Mouse (Mus musculus): ENCODE results near the gene Cfap43. TPM values are rescaled to one million over a fixed set of nuclear protein-coding genes. Genes with fewer than 3 reads are reported as not detected.

Cfap43 gene
- polyA plus RNA-seq, 1 experiment from 2014 or later: 0.54 TPM

DNA sequence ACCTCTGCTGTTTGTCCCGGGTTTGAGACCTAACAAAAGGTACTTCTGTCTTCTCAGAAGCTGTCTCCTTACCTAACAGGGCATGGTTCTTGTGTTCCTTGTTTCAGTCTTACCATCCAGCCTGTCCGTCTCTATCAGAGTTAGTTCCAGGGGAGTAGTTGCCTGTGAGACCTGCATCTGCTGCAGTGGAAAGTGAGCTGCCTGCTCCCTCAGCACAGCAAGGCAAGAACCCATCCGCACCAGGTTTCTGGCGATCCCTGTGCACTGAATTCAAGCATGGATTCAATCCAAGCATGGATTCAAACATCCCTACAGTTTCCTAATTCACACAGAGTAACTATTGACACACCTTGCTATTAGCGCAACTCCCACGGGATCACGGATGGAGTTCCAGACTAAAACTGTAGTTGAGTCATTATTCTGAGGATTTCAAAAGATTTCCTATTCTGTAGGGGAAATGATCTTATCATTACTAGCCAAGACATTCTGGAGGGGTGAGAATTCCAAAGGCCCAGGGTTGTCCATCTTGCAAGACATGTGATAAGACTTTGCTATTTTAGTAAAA lies 48.9 kb downstream of the Cfap43 start:
- Histone ChIP-seq H3K9me3 (ENCODE audit: control insufficient read depth, low read length) (no peaks in the 10 kb centered on the region), H3K4me3 (ENCODE audit: low read depth, low read length) (no peak overlapping the region), H3K27ac (ENCODE audit: low read depth, low read length) (no peak overlapping the region), H3K27me3 (ENCODE audit: control insufficient read depth, insufficient read depth, low read length) (no peaks in the 10 kb centered on the region), H3K4me2 (replicated peaks; ENCODE audit: low read depth, low read length) (no peak overlapping the region), H3K4me1 (replicated peaks; ENCODE audit: control insufficient read depth, insufficient read depth, low read length) (no peaks in the 10 kb centered on the region), H3K36me3 (ENCODE audit: control insufficient read depth, insufficient read depth, low read length) (no peaks in the 10 kb centered on the region), H3K9ac (ENCODE audit: low read depth, low read length) (no peak overlapping the region)
- ATAC-seq (ENCODE audit: low FRiP score): no peak
- no peak for DNase-seq (ENCODE audit: low spot score)
- WGBS: 81% methylated on average over 7 of the region's 7 CpGs

DNA sequence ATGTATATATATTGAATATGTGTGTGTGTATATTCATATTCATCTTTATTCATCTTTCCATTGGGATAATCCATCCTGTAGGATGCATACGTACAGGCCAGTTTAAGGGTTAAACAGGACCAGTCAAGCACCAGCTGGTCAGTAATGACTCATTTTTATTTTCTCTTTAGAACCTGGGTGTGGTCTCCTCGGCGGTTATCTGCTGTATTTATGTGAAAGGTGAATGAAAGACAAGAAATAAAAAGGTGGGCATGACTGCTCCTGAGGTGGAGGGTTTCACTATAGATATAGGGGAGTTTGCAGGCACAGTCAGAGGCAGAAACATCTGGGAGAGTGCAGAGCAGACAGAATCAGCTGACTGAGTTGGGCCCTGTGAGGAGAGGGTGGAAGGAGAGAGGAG lies 49.6 kb downstream of the Cfap43 start:
- no peak for ATAC-seq (ENCODE audit: low FRiP score)
- DNase-seq (ENCODE audit: low spot score): no peak
- no peaks in the 10 kb centered on the region for H3K36me3 ChIP-seq (ENCODE audit: control insufficient read depth, insufficient read depth, low read length)
- no peak overlapping the region for H3K4me3 ChIP-seq (ENCODE audit: low read depth, low read length)
- no peaks in the 10 kb centered on the region for H3K27me3 ChIP-seq (ENCODE audit: control insufficient read depth, insufficient read depth, low read length)
- no peaks in the 10 kb centered on the region for H3K9me3 ChIP-seq (ENCODE audit: control insufficient read depth, low read length)
- H3K27ac ChIP-seq (ENCODE audit: low read depth, low read length): no peak overlapping the region
- H3K9ac ChIP-seq (ENCODE audit: low read depth, low read length): no peak overlapping the region
- 82% methylated on average over 3 of the region's 3 CpGs for WGBS
- no peak overlapping the region for H3K4me2 ChIP-seq (replicated peaks; ENCODE audit: low read depth, low read length)
- H3K4me1 ChIP-seq (replicated peaks; ENCODE audit: control insufficient read depth, insufficient read depth, low read length): no peaks in the 10 kb centered on the region

DNA sequence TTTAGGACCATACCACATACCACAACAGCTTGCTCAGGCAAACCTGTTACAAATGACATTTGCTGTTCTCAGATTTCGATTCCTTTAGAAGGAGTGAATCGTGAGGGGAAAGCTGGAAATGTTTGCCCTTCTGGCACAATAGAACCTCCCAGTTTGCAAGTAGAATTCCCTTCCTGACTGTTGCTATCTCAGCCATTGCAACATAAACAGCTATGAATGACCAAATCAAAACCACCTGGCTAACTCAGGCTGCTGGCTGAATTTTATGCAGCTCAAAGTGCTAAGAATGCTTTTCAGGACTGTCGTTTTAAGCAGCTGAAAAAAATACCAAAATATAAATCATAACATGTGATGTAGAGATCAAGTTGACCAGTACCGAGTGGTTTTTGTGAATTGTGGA lies 50.1 kb downstream of the Cfap43 start:
- no peak overlapping the region for H3K27ac ChIP-seq (ENCODE audit: low read depth, low read length)
- no peak for ATAC-seq (ENCODE audit: low FRiP score)
- WGBS: 70% methylated on average over 4 of the region's 4 CpGs

DNA sequence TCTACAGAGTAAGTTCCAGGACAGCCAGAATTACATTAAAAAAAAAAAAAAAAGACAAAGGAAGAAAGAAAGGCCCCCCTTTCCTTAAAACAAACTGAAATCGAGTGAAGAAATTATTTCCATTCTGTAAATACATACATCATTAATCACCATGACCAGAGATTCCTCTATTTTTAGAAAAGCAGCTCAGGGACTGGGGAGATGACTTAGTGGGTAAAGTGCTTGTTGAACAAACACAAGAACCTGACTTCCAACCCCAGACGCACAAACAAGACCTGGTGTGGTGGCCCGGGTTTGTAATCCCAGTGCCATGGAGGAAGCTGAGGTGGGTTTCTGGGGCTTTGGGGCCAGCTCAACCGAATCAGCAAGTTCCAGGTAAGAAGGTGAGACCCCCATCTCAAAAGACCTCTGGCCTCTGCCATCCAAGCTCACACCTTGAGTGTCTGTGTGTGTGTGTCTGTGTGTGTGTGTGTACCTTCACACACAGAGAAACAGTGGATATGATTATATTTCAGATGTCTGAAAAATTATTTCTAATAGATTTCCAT lies 51.4 kb downstream of the Cfap43 start:
- ATAC-seq (ENCODE audit: low FRiP score): no peak
- no peak for DNase-seq (ENCODE audit: low spot score)
- Histone ChIP-seq H3K4me3 (ENCODE audit: low read depth, low read length) (no peak overlapping the region), H3K27ac (ENCODE audit: low read depth, low read length) (no peak overlapping the region), H3K36me3 (ENCODE audit: control insufficient read depth, insufficient read depth, low read length) (no peaks in the 10 kb centered on the region), H3K9ac (ENCODE audit: low read depth, low read length) (no peak overlapping the region), H3K4me2 (replicated peaks; ENCODE audit: low read depth, low read length) (no peak overlapping the region), H3K9me3 (ENCODE audit: control insufficient read depth, low read length) (no peaks in the 10 kb centered on the region), H3K4me1 (replicated peaks; ENCODE audit: control insufficient read depth, insufficient read depth, low read length) (no peaks in the 10 kb centered on the region), H3K27me3 (ENCODE audit: control insufficient read depth, insufficient read depth, low read length) (no peaks in the 10 kb centered on the region)
- 75% methylated on average over 4 of the region's 4 CpGs for whole genome bisulfite sequencing

More for the DNA sequence above, 50.1 kb downstream of the Cfap43 start:
- Histone ChIP-seq H3K4me2 (replicated peaks; ENCODE audit: low read depth, low read length) (no peak overlapping the region), H3K4me3 (ENCODE audit: low read depth, low read length) (no peak overlapping the region), H3K4me1 (replicated peaks; ENCODE audit: control insufficient read depth, insufficient read depth, low read length) (no peaks in the 10 kb centered on the region), H3K36me3 (ENCODE audit: control insufficient read depth, insufficient read depth, low read length) (no peaks in the 10 kb centered on the region), H3K9ac (ENCODE audit: low read depth, low read length) (no peak overlapping the region), H3K9me3 (ENCODE audit: control insufficient read depth, low read length) (no peaks in the 10 kb centered on the region), H3K27me3 (ENCODE audit: control insufficient read depth, insufficient read depth, low read length) (no peaks in the 10 kb centered on the region)
- DNase-seq (ENCODE audit: low spot score): no peak

DNA sequence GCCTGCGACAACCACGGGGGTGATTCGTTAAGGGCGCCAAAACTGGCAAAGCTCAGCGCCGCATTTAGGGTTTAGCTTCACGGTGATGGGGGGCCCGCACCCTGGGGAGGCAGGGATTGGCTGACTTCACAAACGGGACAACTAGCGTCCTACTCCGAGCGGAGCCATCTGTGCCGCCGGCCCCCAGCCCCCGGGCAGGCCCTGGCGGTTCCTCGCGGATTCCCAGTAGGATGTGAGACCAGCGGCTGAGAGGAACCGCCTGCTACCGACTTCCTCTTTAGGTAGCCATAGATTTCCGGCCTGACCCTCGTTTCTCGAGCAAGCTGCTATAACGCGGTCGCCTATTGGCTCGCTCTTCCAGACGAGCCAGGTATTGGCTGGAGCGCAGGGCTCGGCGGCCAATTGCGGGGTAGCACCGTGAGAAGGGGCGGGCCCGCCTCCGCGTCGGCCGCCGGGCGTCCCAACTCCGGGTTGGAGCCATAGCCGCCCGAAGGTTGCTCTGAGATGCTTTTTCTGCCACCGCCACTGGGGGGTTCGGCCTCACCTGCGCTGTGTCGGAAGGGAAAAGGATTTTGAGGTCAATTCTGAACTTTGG lies 53.6 kb downstream of the Cfap43 start, which contains the start of gene Gsto2:
TSS of gene Gsto2 (plus strand) at position 182 of the 595 bp plus-strand sequence.
- DNase-seq (ENCODE audit: low spot score): peak; percentile 96
- peak within 1 kb of the TSS; percentile 64 for H3K4me3 ChIP-seq (ENCODE audit: low read depth, low read length)
- no peaks in the 10 kb centered on the region for H3K4me1 ChIP-seq (replicated peaks; ENCODE audit: control insufficient read depth, insufficient read depth, low read length)
- no peaks in the 10 kb centered on the region for H3K9me3 ChIP-seq (ENCODE audit: control insufficient read depth, low read length)
- H3K4me2 ChIP-seq (replicated peaks; ENCODE audit: low read depth, low read length): peak within 1 kb of the TSS; percentile 87
- H3K27me3 ChIP-seq (ENCODE audit: control insufficient read depth, insufficient read depth, low read length): no peaks in the 10 kb centered on the region
- peak; percentile 100 for ATAC-seq (ENCODE audit: low FRiP score)
- H3K36me3 ChIP-seq (ENCODE audit: control insufficient read depth, insufficient read depth, low read length): no peaks in the 10 kb centered on the region
- peak within 1 kb of the TSS; percentile 82 for H3K27ac ChIP-seq (ENCODE audit: low read depth, low read length)
- WGBS: 0% methylated on average over 49 of the region's 49 CpGs
- peak within 1 kb of the TSS; percentile 90 for H3K9ac ChIP-seq (ENCODE audit: low read depth, low read length)

DNA sequence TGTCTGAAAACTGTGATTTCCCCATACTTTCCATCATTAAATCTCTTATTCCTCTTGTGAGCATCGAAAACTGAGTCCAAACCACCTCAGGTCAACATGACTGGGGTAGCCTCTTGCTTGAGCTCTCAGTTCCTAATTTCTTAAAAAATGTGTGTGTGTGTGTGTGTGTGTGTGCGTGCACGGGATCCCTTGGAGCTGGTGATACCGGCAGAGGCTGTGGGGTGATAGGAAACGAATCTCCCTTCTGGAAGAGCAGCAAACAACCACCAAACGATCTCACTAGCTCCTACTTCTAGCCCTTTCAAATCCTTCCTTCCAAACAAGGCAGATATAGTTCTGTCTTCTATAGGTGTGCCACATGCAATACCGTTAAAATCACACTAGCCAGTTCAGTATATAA lies 54.4 kb downstream of the Cfap43 start:
- no peaks in the 10 kb centered on the region for H3K27me3 ChIP-seq (ENCODE audit: control insufficient read depth, insufficient read depth, low read length)
- H3K9ac ChIP-seq (ENCODE audit: low read depth, low read length): peak overlapping the region; percentile 90
- no peaks in the 10 kb centered on the region for H3K9me3 ChIP-seq (ENCODE audit: control insufficient read depth, low read length)
- ATAC-seq (ENCODE audit: low FRiP score) (no peak), DNase-seq (ENCODE audit: low spot score) (no peak)
- H3K4me2 ChIP-seq (replicated peaks; ENCODE audit: low read depth, low read length): peak overlapping the region; percentile 87
- whole genome bisulfite sequencing: 85% methylated on average over 7 of the region's 7 CpGs
- H3K36me3 ChIP-seq (ENCODE audit: control insufficient read depth, insufficient read depth, low read length): no peaks in the 10 kb centered on the region
- H3K4me3 ChIP-seq (ENCODE audit: low read depth, low read length): peak overlapping the region; percentile 64
- H3K4me1 ChIP-seq (replicated peaks; ENCODE audit: control insufficient read depth, insufficient read depth, low read length): no peaks in the 10 kb centered on the region
- H3K27ac ChIP-seq (ENCODE audit: low read depth, low read length): no peak overlapping the region

DNA sequence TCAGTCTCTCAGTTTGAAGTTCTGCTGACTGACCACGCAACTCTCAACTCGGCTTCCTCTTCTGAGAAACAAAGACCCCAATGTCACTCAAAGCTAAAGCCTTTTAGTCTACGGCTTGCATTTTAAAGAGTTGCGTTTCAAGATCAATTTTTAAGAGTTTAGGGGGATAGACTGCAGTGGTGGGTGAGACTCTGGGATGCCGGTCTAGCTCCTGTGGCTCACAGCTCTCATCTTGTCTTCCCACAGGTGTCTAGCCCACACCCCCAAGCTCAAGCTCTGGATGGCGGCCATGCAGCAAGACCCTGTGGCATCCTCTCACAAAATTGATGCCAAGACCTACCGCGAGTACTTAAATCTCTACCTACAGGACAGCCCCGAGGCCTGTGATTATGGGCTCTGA lies 55.0 kb downstream of the Cfap43 start:
- Histone ChIP-seq H3K4me3 (ENCODE audit: low read depth, low read length) (no peak overlapping the region), H3K27me3 (ENCODE audit: control insufficient read depth, insufficient read depth, low read length) (no peaks in the 10 kb centered on the region), H3K4me1 (replicated peaks; ENCODE audit: control insufficient read depth, insufficient read depth, low read length) (no peaks in the 10 kb centered on the region), H3K4me2 (replicated peaks; ENCODE audit: low read depth, low read length) (no peak overlapping the region), H3K27ac (ENCODE audit: low read depth, low read length) (no peak overlapping the region), H3K9ac (ENCODE audit: low read depth, low read length) (no peak overlapping the region), H3K36me3 (ENCODE audit: control insufficient read depth, insufficient read depth, low read length) (no peaks in the 10 kb centered on the region), H3K9me3 (ENCODE audit: control insufficient read depth, low read length) (no peaks in the 10 kb centered on the region)
- DNase-seq (ENCODE audit: low spot score) (no peak), ATAC-seq (ENCODE audit: low FRiP score) (no peak)
- WGBS: 96% methylated on average over 9 of the region's 9 CpGs

DNA sequence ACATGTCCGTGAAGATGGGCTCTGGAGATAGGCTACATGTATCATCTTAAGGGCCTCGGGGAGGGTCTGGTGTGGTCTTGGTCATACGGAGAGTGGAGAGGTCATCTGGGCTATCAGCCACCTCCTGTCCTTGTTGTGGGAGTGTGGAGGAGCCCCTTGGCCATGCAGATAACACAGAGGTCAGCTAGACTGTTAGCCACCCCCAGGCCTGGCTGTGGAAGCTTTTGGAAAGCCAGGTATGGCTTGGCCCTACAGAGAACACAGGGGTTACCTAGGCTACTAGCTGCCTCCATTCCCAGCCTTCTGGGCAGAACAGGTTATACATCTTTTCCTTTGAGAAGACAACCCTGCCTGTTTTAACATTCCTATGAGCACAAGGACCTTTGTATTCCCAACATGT lies 56.5 kb downstream of the Cfap43 start:
- no peak overlapping the region for H3K4me2 ChIP-seq (replicated peaks; ENCODE audit: low read depth, low read length)
- DNase-seq (ENCODE audit: low spot score): no peak
- no peak for ATAC-seq (ENCODE audit: low FRiP score)
- no peaks in the 10 kb centered on the region for H3K36me3 ChIP-seq (ENCODE audit: control insufficient read depth, insufficient read depth, low read length)
- no peak overlapping the region for H3K27ac ChIP-seq (ENCODE audit: low read depth, low read length)
- no peak overlapping the region for H3K4me3 ChIP-seq (ENCODE audit: low read depth, low read length)
- WGBS: 92% methylated on average over 3 of the region's 3 CpGs
- no peaks in the 10 kb centered on the region for H3K9me3 ChIP-seq (ENCODE audit: control insufficient read depth, low read length)
- H3K4me1 ChIP-seq (replicated peaks; ENCODE audit: control insufficient read depth, insufficient read depth, low read length): no peaks in the 10 kb centered on the region
- H3K9ac ChIP-seq (ENCODE audit: low read depth, low read length): no peak overlapping the region
- H3K27me3 ChIP-seq (ENCODE audit: control insufficient read depth, insufficient read depth, low read length): no peaks in the 10 kb centered on the region

DNA sequence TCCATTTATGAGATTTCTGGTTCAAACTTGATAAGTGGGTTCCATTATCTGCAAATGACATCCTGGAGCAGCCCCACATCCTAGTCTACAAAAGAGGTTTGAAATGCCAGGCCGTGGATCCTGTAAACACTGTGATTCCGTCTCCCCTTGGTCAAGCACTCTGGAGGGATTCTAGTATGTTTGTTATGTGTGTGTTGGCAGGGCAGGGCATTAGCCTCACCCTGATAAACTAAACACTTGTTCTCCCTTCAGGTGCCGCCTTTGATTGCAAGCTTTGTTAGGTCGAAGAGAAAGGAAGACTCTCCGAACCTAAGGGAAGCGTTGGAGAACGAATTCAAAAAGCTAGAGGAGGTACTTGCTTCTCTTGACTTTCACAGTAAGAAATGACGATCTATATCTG lies 59.9 kb downstream of the Cfap43 start:
- Histone ChIP-seq H3K9me3 (ENCODE audit: control insufficient read depth, low read length) (no peaks in the 10 kb centered on the region), H3K27ac (ENCODE audit: low read depth, low read length) (no peak overlapping the region), H3K36me3 (ENCODE audit: control insufficient read depth, insufficient read depth, low read length) (no peaks in the 10 kb centered on the region), H3K27me3 (ENCODE audit: control insufficient read depth, insufficient read depth, low read length) (no peaks in the 10 kb centered on the region; the same call in 1 of the 2 replicates), H3K4me3 (ENCODE audit: low read depth, low read length) (no peak overlapping the region), H3K4me2 (replicated peaks; ENCODE audit: low read depth, low read length) (no peak overlapping the region), H3K9ac (ENCODE audit: low read depth, low read length) (no peak overlapping the region), H3K4me1 (replicated peaks; ENCODE audit: control insufficient read depth, insufficient read depth, low read length) (no peaks in the 10 kb centered on the region; the same call in 1 of the 2 replicates)
- 95% methylated on average over 8 of the region's 8 CpGs for WGBS
- ATAC-seq (ENCODE audit: low FRiP score): no peak
- DNase-seq (ENCODE audit: low spot score): no peak
